Mouse (Mus musculus) liver, postnatal 0 days (tissue): Measurements from ENCODE around the gene Hamp.
A peak's percentile ranks its signal among the peaks of the same experiment; 100 is the strongest.

Experiments used
- CTCF ChIP-seq: sonication (generic); IDR thresholded peaks from 2 replicates; pipeline ENCODE4 v1.5.1; 2016; ENCODE audit warnings: antibody characterized with exemption, low read depth
- EP300 ChIP-seq: IDR thresholded peaks from 2 replicates; pipeline ENCODE4 v1.6.1; 2016; ENCODE audit warnings: antibody characterized with exemption, low read depth, mild to moderate bottlenecking

- TF ChIP-seq CTCF, result peak; percentile 70
- no peak for TF ChIP-seq EP300
These were observed 39.8 kb downstream of the Hamp start for GRCm38 (mm10) chr7:30904042-30904441.
